Comparison of ENCODE assay signal across 9 mouse cellular contexts in genomic region chr2:48332783-48333182, GRCm38 (mm10).
DNase-seq lines count a peak whose midpoint lies in the region; ATAC-seq and TF ChIP-seq lines count a peak whose summit lies in the region.
"Had no signal": no experiment of that assay in that cellular context is flagged by ENCODE, and none has a peak within 500 bp of the region (broad histone marks: within the 10 kb centered on the region; RNA-seq: fewer than 3 reads in every experiment).

No protein-coding gene starts in this region.

- peaks cover 13% of the 10 kb centered on the region; the same call in 1 of the 2 replicates for H3K4me1 ChIP-seq in limb, embryonic 12.5 days (replicated peaks)
- peaks cover 3% of the 10 kb centered on the region; the same call in 1 of the 2 replicates for H3K4me1 ChIP-seq in limb, embryonic 10.5 days
- no peaks in the 10 kb centered on the region for H3K4me1 ChIP-seq in heart, embryonic 11.5 days (ENCODE audit: control insufficient read depth, insufficient read depth, low read length)
- no peaks in the 10 kb centered on the region; the same call in 1 of the 2 replicates for H3K4me1 ChIP-seq in kidney, postnatal 0 days (replicated peaks; ENCODE audit: insufficient read depth, low read length)
- H3K4me1 ChIP-seq: limb, embryonic 15.5 days had no signal

- WGBS in limb, embryonic 12.5 days: 56% methylated on average over 10 of the region's 10 CpGs
- WGBS in limb, embryonic 10.5 days: 70% methylated on average over 10 of the region's 10 CpGs
- 43% methylated on average over 10 of the region's 10 CpGs for WGBS in heart, embryonic 11.5 days (ENCODE audit: insufficient replicate concordance)
- 50% methylated on average over 10 of the region's 10 CpGs for WGBS in kidney, postnatal 0 days

- no peak overlapping the region for H3K27ac ChIP-seq in limb, embryonic 12.5 days
- no peak overlapping the region for H3K27ac ChIP-seq in limb, embryonic 10.5 days
- H3K27ac ChIP-seq in heart, embryonic 11.5 days (ENCODE audit: low read depth, low read length): no peak overlapping the region
- no peak overlapping the region for H3K27ac ChIP-seq in kidney, postnatal 0 days
- H3K27ac ChIP-seq: limb, embryonic 15.5 days had no signal

- peak overlapping the region; percentile 23 for H3K4me2 ChIP-seq in limb, embryonic 12.5 days
- peak overlapping the region; percentile 52 for H3K4me2 ChIP-seq in heart, embryonic 11.5 days
- peak overlapping the region; percentile 25 for H3K4me2 ChIP-seq in kidney, postnatal 0 days (ENCODE audit: low read length)
- H3K4me2 ChIP-seq: limb, embryonic 15.5 days had no signal

- no peaks in the 10 kb centered on the region for H3K36me3 ChIP-seq in limb, embryonic 12.5 days
- H3K36me3 ChIP-seq in limb, embryonic 10.5 days: no peaks in the 10 kb centered on the region
- no peaks in the 10 kb centered on the region for H3K36me3 ChIP-seq in heart, embryonic 11.5 days (ENCODE audit: control insufficient read depth, insufficient read depth, low read length)
- no peaks in the 10 kb centered on the region for H3K36me3 ChIP-seq in kidney, postnatal 0 days (ENCODE audit: insufficient read depth, low read length)
- H3K36me3 ChIP-seq: limb, embryonic 15.5 days had no signal

- ATAC-seq in limb, embryonic 12.5 days (ENCODE audit: insufficient number of reproducible peaks, insufficient read depth, low FRiP score, low TSS enrichment, low read depth): no peak
- no peak for ATAC-seq in heart, embryonic 11.5 days (replicated peaks; ENCODE audit: insufficient number of reproducible peaks, low FRiP score, low TSS enrichment)
- no peak for ATAC-seq in kidney, postnatal 0 days (replicated peaks; ENCODE audit: low FRiP score, low read depth)

- H3K9ac ChIP-seq in limb, embryonic 12.5 days (replicated peaks): no peak overlapping the region
- no peak overlapping the region for H3K9ac ChIP-seq in heart, embryonic 11.5 days (ENCODE audit: low read depth, low read length)
- H3K9ac ChIP-seq in kidney, postnatal 0 days (ENCODE audit: low read depth, low read length): no peak overlapping the region
- H3K9ac ChIP-seq: limb, embryonic 15.5 days had no signal

- H3K4me3 ChIP-seq in limb, embryonic 12.5 days (replicated peaks): no peak overlapping the region
- no peak overlapping the region for H3K4me3 ChIP-seq in limb, embryonic 10.5 days
- 0 out of 2 replicates have a peak overlapping the region, but pooled peaks have one; percentile 8 for H3K4me3 ChIP-seq in heart, embryonic 11.5 days (ENCODE audit: low read depth, low read length)
- no peak overlapping the region for H3K4me3 ChIP-seq in kidney, postnatal 0 days (replicated peaks; ENCODE audit: low read depth, low read length)
- H3K4me3 ChIP-seq: limb, embryonic 15.5 days had no signal

- no peak for TF ChIP-seq CTCF in kidney, postnatal 0 days (IDR thresholded peaks at IDR 0.05; ENCODE audit: low read depth)

- no peaks in the 10 kb centered on the region for H3K9me3 ChIP-seq in limb, embryonic 12.5 days
- no peaks in the 10 kb centered on the region for H3K9me3 ChIP-seq in limb, embryonic 10.5 days (replicated peaks)
- no peaks in the 10 kb centered on the region for H3K9me3 ChIP-seq in heart, embryonic 11.5 days (replicated peaks; ENCODE audit: control insufficient read depth, low read length)
- no peaks in the 10 kb centered on the region for H3K9me3 ChIP-seq in kidney, postnatal 0 days (replicated peaks; ENCODE audit: low read length)
- H3K9me3 ChIP-seq: limb, embryonic 15.5 days had no signal

- no peaks in the 10 kb centered on the region for H3K27me3 ChIP-seq in limb, embryonic 12.5 days
- H3K27me3 ChIP-seq in limb, embryonic 10.5 days (ENCODE audit: low read depth, poor library complexity, severe bottlenecking): no peaks in the 10 kb centered on the region
- H3K27me3 ChIP-seq in heart, embryonic 11.5 days (ENCODE audit: control insufficient read depth, insufficient read depth, low read length): no peaks in the 10 kb centered on the region
- H3K27me3 ChIP-seq in kidney, postnatal 0 days (ENCODE audit: insufficient read depth, low read length): no peaks in the 10 kb centered on the region
- H3K27me3 ChIP-seq: limb, embryonic 15.5 days had no signal

- DNase-seq in limb, embryonic 10.5 days (ENCODE audit: low spot score): no peak
- peak; percentile 47 for DNase-seq in kidney, postnatal 0 days (ENCODE audit: low spot score)
- DNase-seq in naive thymus-derived CD4-positive, alpha-beta T cell, adult 2 months (ENCODE audit: low read depth): peak; percentile 79
- DNase-seq in layer of hippocampus, adult 11-12 months (ENCODE audit: low spot score): no peak
- DNase-seq in right cerebral cortex, adult 2 months (ENCODE audit: low spot score in 2 of 2): no peak
- no peak for DNase-seq in urinary bladder, postnatal 36 days (ENCODE audit: low spot score in 2 of 2)

Comparison
In these comparisons a context has a peak if more than half of its experiments do, and no peak if none do; other contexts are left out.
1. DNase-seq: peak in kidney, postnatal 0 days (single experiment) and naive thymus-derived CD4-positive, alpha-beta T cell, adult 2 months (single experiment); none in limb, embryonic 10.5 days (single experiment), layer of hippocampus, adult 11-12 months (single experiment), right cerebral cortex, adult 2 months (0 of 2) and urinary bladder, postnatal 36 days (0 of 2).
2. Peak in every context shown above with its lines, with median percentiles within 50 percentile points of each other: H3K4me2 ChIP-seq.